In the genomic region with DNA sequence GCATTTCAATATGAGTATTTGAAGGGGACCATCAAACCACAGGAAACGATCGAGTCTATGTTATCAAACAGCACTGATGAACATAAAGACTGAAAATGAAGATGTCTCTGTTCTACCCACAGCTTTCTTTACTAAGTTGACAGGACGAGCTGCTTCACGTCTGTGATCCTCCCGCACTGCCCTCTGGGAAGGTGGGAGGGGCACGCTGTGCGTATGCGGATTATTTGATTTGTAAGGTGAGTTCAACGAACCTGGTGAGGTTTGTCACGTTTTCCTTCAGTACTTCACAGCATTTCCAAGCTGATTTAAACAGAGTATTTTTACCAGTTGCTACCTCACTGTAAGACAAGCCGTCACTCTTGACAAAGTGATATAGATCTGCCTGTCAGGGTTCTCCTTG, we compare ENCODE assay signal across 30 mouse cellular contexts.
"Had no signal": no experiment of that assay in that cellular context is flagged by ENCODE, and none has a peak within 500 bp of the region (broad histone marks: within the 10 kb centered on the region; RNA-seq: fewer than 3 reads in every experiment).

No protein-coding gene starts in this region.

- H3K36me3 ChIP-seq: limb, embryonic 10.5 days; limb, embryonic 12.5 days; limb, embryonic 13.5 days; limb, embryonic 15.5 days; liver, embryonic 12.5 days; liver, embryonic 13.5 days; liver, embryonic 15.5 days; lung, embryonic 15.5 days; midbrain, embryonic 10.5 days; midbrain, embryonic 12.5 days; midbrain, embryonic 15.5 days had no signal

- H3K4me2 ChIP-seq: limb, embryonic 12.5 days; limb, embryonic 13.5 days; limb, embryonic 15.5 days; liver, embryonic 11.5 days; liver, embryonic 12.5 days; liver, embryonic 13.5 days; liver, embryonic 15.5 days; lung, embryonic 14.5 days; lung, embryonic 15.5 days; midbrain, embryonic 12.5 days; midbrain, embryonic 15.5 days had no signal

- H3K4me3 ChIP-seq: left cerebral cortex, adult 2 months; limb, embryonic 10.5 days; limb, embryonic 12.5 days; limb, embryonic 13.5 days; limb, embryonic 15.5 days; liver, embryonic 12.5 days; liver, embryonic 13.5 days; liver, embryonic 15.5 days; lung, embryonic 15.5 days; megakaryocyte, embryonic 14.5 days; midbrain, embryonic 10.5 days; midbrain, embryonic 12.5 days; midbrain, embryonic 15.5 days; myocyte had no signal

- H3K9me3 ChIP-seq: limb, embryonic 10.5 days; limb, embryonic 12.5 days; limb, embryonic 13.5 days; limb, embryonic 15.5 days; liver, embryonic 12.5 days; liver, embryonic 13.5 days; liver, embryonic 15.5 days; lung, embryonic 15.5 days; midbrain, embryonic 10.5 days; midbrain, embryonic 12.5 days; midbrain, embryonic 15.5 days had no signal

- H3K4me1 ChIP-seq: limb, embryonic 15.5 days; liver, embryonic 12.5 days; liver, embryonic 13.5 days; liver, embryonic 15.5 days; lung, embryonic 15.5 days; megakaryocyte, embryonic 14.5 days; midbrain, embryonic 10.5 days; midbrain, embryonic 12.5 days; midbrain, embryonic 15.5 days had no signal

- DNase-seq: left cerebral cortex, postnatal 4 days; liver; liver, embryonic 13.5 days; liver, postnatal 0 days; lung, adult 18-20 months; lung, adult 2 months; lung, embryonic 14.5 days; lung, postnatal 10 days; lung, postnatal 14 days; lung, postnatal 36 days; lung, postnatal 4 days; midbrain, embryonic 14.5 days had no signal

- H3K27ac ChIP-seq: left cerebral cortex, adult 2 months; limb, embryonic 10.5 days; limb, embryonic 12.5 days; limb, embryonic 13.5 days; limb, embryonic 15.5 days; liver, embryonic 12.5 days; liver, embryonic 13.5 days; liver, embryonic 14.5 days; liver, embryonic 15.5 days; lung, embryonic 15.5 days; macrophage; midbrain, embryonic 10.5 days; midbrain, embryonic 12.5 days; midbrain, embryonic 15.5 days had no signal

- H3K9ac ChIP-seq: limb, embryonic 12.5 days; limb, embryonic 13.5 days; limb, embryonic 15.5 days; liver, embryonic 12.5 days; liver, embryonic 13.5 days; liver, embryonic 14.5 days; liver, embryonic 15.5 days; liver, postnatal 0 days; lung, embryonic 14.5 days; lung, embryonic 15.5 days; midbrain, embryonic 12.5 days; midbrain, embryonic 15.5 days had no signal

- H3K27me3 ChIP-seq: limb, embryonic 12.5 days; limb, embryonic 13.5 days; limb, embryonic 15.5 days; liver, embryonic 12.5 days; liver, embryonic 13.5 days; liver, embryonic 15.5 days; lung, embryonic 15.5 days; midbrain, embryonic 12.5 days; midbrain, embryonic 15.5 days had no signal

- ATAC-seq: liver, embryonic 12.5 days; liver, postnatal 0 days; lung, postnatal 0 days; midbrain, embryonic 15.5 days; midbrain, embryonic 16.5 days had no signal
